Mouse (Mus musculus): ENCODE results near the gene Aqp2.

- TF ChIP-seq POLR2A (IDR thresholded peaks at IDR 0.05; ENCODE audit: borderline replicate concordance, control insufficient read depth, low read depth, low read length) (no peak), CTCF (IDR thresholded peaks at IDR 0.05; ENCODE audit: control insufficient read depth, insufficient read depth, low read length) (no peak)
Measured at GRCm38 (mm10) chr15:99594951-99595350, 16.1 kb downstream of the Aqp2 start.

Measured in bone marrow, adult 2 months (tissue).